Mouse (Mus musculus): Measurements from ENCODE around the gene B3gnt9. TPM values are rescaled to one million over a fixed set of nuclear protein-coding genes. Genes with fewer than 3 reads are reported as not detected.
A peak's percentile ranks its signal among the peaks of the same experiment; 100 is the strongest.
"Not testable (repeated sequence)": the region's sequence is repeated elsewhere in the genome, so short reads cannot be mapped to it uniquely, and the experiment has no call there.

Gene B3gnt9
- total RNA-seq, 2 experiments from 2014 or later: 0.27 to 0.37 TPM

- no peak for ATAC-seq (replicated peaks; ENCODE audit: poor library complexity)
These were observed 5.6 kb upstream of the B3gnt9 start for GRCm38 (mm10) chr8:105260371-105261099.

- ATAC-seq (replicated peaks; ENCODE audit: poor library complexity): peak; percentile 61
These were observed 4.9 kb upstream of the B3gnt9 start for GRCm38 (mm10) chr8:105259721-105260320.

- no peak; the same call in 1 of the 2 replicates for ATAC-seq (replicated peaks; ENCODE audit: poor library complexity)
These were observed 4.2 kb upstream of the B3gnt9 start for GRCm38 (mm10) chr8:105258911-105259720.

- ATAC-seq (replicated peaks; ENCODE audit: poor library complexity): no peak
These were observed 2.6 kb upstream of the B3gnt9 start for GRCm38 (mm10) chr8:105257318-105258114.

- ATAC-seq (replicated peaks; ENCODE audit: poor library complexity): peak; percentile 88
These were observed 594 bp downstream of the B3gnt9 start for GRCm38 (mm10) chr8:105254152-105254965.

- ATAC-seq (replicated peaks; ENCODE audit: poor library complexity): no peak
These were observed 1.2 kb downstream of the B3gnt9 start for GRCm38 (mm10) chr8:105253766-105254151.

- ATAC-seq (replicated peaks; ENCODE audit: poor library complexity): no peak
These were observed 2.0 kb downstream of the B3gnt9 start for GRCm38 (mm10) chr8:105252680-105253537.

GRCm38 (mm10) chr8:105251954-105252353, 3.0 kb downstream of the B3gnt9 start:
- ATAC-seq (replicated peaks; ENCODE audit: poor library complexity): no peak

- no peak for ATAC-seq (replicated peaks; ENCODE audit: poor library complexity)
These were observed 13.9 kb downstream of the B3gnt9 start for GRCm38 (mm10) chr8:105241016-105241415.

- ATAC-seq (replicated peaks; ENCODE audit: poor library complexity): peak; percentile 54
These were observed 17.4 kb downstream of the B3gnt9 start for GRCm38 (mm10) chr8:105237442-105238142.

- ATAC-seq (replicated peaks; ENCODE audit: poor library complexity): no peak
These were observed 19.7 kb downstream of the B3gnt9 start for GRCm38 (mm10) chr8:105235206-105235605.

- no peak for ATAC-seq (replicated peaks; ENCODE audit: poor library complexity)
These were observed 21.6 kb downstream of the B3gnt9 start for GRCm38 (mm10) chr8:105233126-105233935.

GRCm38 (mm10) chr8:105232321-105232693, 22.6 kb downstream of the B3gnt9 start:
- not testable (repeated sequence) for ATAC-seq (replicated peaks; ENCODE audit: poor library complexity)

GRCm38 (mm10) chr8:105231503-105232320, 23.2 kb downstream of the B3gnt9 start:
- ATAC-seq (replicated peaks; ENCODE audit: poor library complexity): peak; percentile 37; the same call in 1 of the 2 replicates

GRCm38 (mm10) chr8:105225917-105226316, 29.0 kb downstream of the B3gnt9 start:
- peak; percentile 18; the same call in 1 of the 2 replicates for ATAC-seq (replicated peaks; ENCODE audit: poor library complexity)

GRCm38 (mm10) chr8:105225272-105225593, 29.7 kb downstream of the B3gnt9 start:
- ATAC-seq (replicated peaks; ENCODE audit: poor library complexity): no peak

All from megakaryocyte progenitor cell, adult 5-6 weeks (primary cell).